Mouse (Mus musculus) adrenal gland, adult 8-10 months (tissue): Measurements from ENCODE around the gene Gm10681. TPM values are rescaled to one million over a fixed set of nuclear protein-coding genes. Genes with fewer than 3 reads are reported as not detected.
"Not testable (repeated sequence)": the region's sequence is repeated elsewhere in the genome, so short reads cannot be mapped to it uniquely, and the experiment has no call there.

Experiments
- DNase-seq: peaks from one replicate; pipeline ENCODE4 v3.0.0; 2022
- total RNA-seq, 4 experiments: library from RNA; stranded (reverse); gene quantifications; 2 replicates each; pipeline ENCODE4 v1.2.4; 2022

The Gm10681 gene
- total RNA-seq: not detected

DNA sequence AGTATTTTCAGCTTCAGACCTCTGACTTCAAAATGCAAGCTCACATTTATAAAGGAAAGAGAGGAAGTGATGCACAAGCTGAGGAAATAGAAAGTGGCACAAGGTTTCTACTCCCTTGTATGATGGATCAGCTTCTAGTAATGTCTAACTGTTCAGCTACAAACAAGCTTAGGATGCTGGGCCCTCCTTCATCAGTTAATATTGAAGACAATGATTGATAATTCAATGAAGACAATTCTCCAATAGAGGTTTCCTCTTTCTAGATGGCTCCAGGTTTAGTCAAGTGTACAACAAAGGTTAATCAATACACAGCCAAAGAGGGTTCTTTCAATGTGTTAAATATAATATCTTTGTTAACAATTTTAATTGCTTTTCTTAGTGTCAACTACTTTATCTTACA, at the start of gene Gm10681:
TSS of gene Gm10681 (minus strand) at position 101 of the 400 bp plus-strand sequence.
- DNase-seq: no peak

DNA sequence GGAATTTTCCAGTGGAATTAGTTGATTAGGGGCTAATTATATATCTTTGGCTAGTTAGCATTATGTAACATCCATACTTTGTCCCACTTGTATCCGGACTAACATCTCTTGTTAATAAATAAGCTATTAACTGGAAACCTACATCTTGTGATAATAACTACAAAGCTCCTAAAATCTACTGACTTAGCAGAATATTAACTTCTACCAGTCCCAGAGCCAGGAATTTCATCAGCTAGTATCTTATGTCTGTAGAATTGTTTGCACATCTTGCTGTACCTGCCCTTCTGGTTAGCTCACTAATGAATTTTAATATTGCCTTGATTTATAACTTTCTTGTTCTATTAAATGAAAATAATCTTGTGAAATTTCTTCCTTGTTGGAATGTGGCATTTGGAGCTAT, 46.5 kb upstream of the Gm10681 start:
- DNase-seq: no peak

DNA sequence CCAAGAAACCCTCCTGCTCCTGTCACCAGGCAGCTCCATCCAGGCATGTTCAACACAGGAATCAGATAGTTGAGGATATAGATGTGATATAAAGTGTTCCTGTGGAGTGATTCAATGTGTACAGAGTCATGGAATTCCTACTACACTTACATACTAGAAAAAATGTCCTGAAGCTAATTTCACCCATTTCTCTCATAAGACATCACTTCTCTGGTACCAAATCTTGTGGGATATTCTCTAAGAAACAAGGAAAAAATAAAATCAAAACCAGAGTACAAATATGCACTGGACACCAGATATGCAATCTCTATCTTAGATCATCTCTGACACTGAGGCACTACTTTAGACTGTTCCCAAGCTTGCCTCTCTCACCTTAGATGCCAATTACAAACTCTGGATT, 41.5 kb upstream of the Gm10681 start, which contains the start of gene Hsd3b5:
TSS of gene Hsd3b5 (minus strand) at position 101 of the 400 bp plus-strand sequence.
- no peak for DNase-seq

DNA sequence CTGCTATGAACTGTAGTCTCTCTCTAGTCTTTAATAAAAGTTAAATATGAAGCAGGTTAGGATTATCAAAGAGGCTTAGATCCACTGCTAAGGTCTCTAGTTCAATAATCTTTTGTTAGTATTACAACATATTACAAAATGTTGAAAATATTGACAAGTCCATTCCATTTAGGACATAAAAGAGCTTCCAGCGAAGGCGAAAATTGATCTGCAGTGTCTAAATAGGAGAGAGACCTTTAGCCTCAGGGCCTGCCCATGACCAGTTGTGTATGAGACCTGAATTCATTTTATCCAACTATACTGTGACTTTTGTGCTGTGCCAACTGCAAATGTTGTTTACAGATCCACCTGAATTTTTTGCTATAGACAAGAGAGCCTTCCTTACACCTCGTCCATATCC, 41.0 kb upstream of the Gm10681 start:
- DNase-seq: no peak

DNA sequence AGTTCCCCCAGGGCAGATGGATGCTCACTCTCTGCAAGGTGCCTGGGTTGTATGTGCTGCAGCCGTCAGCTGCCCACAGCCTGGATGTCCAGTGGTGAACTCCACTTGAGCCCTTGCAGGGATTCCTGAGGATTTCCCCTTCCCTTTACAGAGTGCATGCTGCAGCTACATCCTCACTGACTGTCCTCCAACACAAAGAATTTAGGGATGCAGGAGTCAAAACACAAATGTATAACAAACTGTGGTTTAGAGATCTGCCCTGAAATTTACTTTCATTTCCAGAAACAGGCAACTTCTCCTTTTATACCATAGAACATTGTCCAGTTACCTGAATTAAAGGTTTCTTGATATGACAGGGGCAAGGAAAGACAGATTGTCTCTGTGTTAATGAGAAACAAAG, 28.2 kb upstream of the Gm10681 start:
- DNase-seq: not testable (repeated sequence)

DNA sequence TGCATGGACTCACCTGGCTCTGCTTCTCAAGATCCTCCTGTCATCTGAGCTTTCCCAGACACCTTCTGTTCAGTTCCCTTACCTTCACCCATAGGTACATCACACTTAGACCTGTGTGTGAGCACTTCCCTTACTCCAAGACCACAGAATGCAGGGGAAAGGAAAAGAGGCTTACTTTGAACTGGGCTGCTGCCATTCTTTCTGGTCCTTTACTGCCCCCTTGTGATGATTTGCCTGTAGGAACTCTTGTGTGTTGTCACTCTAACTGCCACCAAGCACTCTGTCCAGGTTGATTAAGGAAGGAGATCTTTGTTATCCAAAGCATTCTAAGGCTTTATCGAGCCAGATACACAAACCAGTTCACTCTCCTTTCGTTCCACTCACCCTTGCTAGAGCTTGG, 27.6 kb upstream of the Gm10681 start:
- not testable (repeated sequence) for DNase-seq

DNA sequence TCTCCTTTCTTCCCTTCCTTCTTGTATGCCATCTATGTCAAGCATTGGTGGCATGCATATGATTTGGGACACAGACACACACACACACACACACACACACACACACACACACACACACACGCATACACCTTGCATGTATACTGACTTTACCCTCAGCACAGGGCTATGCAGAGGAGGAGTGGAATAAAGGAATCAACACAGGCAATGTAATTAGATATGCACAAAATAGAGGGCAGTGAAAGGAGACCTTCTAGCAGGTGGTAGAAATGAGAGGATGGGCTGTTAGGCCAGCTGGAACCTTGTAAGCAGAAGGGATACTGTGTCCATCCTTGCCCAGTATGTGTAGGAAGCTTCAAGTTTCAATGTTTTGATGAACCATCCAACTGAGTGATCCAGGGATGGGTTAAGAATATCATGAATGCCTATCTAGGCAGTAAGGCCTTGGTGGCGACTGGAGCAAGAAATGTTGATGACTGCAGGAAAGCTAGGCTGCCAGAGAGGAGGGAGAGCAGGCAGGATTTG, 25.9 kb upstream of the Gm10681 start:
- not testable (repeated sequence) for DNase-seq

DNA sequence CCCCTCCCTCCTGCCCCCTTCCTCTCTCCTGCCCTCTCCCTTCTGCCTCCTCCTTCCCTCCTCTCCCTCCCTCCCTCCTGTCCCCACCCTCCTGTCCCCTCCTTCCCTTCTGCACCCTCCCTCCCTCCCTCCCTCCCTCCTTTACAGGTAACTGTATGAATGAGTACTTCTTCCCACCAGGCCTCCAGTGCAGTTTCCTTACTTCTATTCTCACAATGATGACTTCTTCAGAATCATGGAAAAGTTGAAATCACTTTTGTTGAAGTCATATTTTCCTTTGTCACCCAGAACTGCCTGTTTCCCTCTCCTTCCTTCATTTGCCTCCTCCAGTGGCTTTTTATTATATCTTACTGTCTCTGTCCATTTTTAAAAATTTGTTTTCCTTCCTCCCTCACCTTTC, 25.4 kb upstream of the Gm10681 start:
- DNase-seq: no peak

DNA sequence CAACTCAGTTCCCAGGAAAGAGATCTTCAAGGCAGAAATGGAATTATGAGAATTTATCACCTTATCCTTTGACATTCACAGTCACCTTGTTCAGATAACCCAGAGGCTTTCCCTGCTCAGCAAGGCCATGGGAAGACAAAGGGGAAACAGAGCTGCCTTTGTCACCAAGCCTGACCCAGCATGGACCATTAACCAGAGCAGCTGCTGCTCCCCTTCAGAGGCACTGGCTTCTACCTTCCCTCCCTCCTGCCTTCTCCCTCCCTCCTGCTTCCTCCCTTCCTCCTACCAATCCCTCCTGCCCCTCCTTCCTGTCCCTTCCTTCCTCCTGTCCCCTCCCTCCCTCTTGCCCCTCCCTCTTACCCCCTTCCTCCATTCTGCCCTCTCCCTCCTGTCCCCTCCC, 24.9 kb upstream of the Gm10681 start:
- not testable (repeated sequence) for DNase-seq

DNA sequence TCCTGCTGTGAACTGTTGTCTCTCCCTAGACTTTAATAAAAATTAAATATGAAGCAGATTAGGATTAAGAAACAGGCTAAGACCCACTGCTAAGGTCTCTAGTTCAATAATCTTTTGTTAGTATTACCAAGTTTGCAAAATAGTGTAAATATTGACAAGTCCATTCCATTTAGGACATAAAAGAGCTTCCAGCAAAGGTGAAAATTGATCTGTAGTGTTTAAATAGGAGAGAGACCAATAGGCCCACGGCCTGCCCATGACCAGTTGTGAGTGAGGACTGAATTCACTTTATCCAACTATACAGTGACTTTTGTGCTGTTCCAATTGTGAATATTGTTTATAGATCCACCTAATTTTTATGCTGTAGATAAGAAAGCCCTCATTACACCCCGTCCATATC, 886 bp downstream of the Gm10681 start:
- no peak for DNase-seq

DNA sequence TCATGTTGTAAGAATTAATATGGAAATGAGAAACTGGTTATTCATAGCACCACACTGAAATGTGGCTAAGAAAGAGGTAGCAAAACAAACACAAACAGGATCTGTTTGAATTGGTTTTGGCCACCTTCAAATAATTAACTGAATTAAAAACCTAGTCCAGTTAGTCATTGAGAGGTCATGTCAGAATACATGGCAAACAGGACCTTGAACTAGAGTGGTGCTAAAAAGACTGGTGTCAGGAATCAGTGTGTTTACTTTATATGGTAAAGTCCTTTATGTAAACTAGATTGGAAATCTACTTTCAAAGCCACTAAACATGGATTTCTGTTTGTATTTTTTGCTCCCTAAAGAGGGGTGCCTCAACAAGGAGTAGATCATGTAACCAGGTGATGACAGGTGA, 6.0 kb downstream of the Gm10681 start:
- not testable (repeated sequence) for DNase-seq

DNA sequence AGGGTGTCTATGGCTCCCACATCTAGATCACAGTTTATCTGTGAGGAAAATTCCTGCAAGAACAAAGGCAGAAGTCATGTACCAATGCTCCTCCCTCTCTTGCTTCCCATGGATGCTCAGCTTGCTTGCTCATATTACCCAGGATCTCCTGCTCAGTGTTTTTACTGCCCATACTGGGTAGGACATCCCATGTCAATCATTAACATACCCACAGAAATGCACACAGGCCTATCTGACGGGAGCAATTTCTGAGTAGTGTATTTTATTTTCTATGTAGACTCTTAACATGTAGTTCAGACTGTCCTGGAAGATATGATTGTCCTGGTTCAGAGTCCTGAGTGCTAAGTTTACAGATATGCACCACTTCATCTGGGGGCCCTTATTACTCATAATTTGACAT, 6.4 kb downstream of the Gm10681 start:
- DNase-seq: not testable (repeated sequence)

DNA sequence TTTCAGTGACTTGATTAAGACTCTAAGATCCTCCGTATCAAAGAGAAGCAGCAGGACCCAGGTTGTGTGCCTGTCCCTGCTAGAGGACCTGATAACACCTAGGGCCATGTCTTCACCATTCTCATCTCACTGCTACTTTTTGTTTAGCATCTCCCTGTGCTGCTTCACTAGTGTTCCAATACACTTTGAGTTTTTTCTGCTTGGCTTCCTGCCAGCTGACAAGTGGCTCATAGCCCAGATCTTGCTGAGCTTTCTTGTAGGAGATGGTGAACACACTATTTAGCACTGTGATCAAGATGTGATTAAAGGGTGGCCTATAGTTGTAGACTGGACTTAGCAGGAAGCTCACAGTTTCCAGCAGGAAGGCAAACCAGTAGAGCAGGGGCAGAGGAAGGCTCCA, 7.6 kb downstream of the Gm10681 start:
- not testable (repeated sequence) for DNase-seq

DNA sequence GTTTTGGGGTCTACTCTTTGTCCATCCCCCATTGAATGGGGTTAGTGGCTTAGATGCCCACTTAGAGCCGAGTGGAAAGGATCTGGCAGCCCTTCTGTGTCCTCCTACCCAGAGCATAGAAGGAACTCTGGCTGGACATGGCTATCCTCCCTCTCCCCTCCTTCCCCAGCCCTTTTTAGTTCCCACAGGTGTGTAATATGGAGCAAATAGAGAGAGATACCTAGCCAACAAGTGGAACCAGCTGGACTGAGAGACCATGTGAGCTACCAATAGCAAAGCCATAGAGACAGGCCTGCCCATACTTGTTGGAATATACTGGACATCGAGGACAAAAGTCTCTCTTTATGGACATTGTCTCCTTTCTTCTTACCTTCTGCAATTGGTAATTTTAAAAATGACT, 20.9 kb downstream of the Gm10681 start:
- DNase-seq: not testable (repeated sequence)

DNA sequence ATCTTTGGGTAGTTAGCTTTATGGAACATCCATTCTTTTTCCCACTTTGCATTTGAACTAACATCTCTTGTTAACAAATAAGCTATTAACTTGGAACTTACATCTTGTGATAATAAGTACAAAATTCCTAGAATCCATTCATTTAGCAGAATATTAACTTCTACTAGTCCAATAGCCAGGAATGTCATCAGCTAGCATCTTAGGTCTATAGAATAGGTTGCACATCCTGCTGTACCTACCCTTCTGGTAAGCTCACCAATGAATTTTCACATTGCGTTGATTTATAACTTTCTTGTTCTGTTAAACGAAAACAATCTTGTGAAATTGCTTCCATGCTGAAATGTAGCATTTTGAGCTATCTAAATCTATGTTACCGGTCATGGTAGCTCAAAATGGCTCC, 23.7 kb downstream of the Gm10681 start:
- DNase-seq: not testable (repeated sequence)

DNA sequence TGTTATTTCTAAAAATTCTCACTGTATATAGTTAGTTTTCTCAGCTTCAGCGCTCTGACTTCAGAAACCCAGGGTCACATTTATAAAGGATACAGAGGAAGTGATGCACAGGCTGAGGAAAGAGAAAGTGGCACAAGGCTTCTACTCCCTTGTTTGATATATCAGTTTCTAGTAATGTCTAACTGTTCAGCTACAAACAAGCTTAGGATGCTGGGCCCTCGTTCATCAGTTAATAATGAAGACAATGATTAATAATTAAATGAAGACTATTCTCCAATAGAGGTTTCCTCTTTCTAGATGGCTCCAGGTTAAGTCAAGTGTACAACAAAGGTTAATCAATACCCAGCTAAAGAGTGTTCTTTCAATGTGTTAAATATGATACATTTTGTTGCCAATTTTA, 24.8 kb downstream of the Gm10681 start:
- DNase-seq: not testable (repeated sequence)

DNA sequence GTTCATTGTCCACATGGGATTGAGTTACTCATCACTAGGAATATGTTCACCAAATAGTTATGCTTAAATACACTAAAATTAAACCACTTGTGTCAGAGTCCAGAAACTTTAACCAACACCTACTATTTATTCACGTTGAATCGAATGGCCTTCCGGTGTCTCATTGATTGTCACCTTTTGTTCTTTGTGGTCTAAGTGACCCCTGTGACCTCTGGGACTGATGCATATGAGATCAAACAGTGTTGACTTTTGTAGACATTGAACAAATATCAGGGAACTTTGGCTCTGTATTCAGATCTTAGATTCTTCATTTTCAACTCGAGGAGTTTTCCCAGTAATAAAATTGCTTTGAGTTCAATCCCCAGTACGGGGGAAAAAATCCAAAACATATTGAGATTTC, 27.9 kb downstream of the Gm10681 start:
- DNase-seq: not testable (repeated sequence)

DNA sequence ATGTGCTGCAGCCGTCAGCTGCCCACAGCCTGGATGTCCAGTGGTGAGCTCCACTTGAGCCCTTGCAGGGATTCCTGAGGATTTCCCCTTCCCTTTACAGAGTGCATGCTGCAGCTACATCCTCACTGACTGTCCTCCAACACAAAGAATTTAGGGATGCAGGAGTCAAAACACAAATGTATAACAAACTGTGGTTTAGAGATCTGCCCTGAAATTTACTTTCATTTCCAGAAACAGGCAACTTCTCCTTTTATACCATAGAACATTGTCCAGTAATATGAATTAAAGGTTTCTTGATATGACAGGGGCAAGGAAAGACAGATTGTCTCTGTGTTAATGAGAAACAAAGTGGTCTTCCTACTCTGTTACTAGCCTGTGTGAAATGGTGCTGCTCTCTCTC, 37.8 kb downstream of the Gm10681 start:
- DNase-seq: not testable (repeated sequence)

DNA sequence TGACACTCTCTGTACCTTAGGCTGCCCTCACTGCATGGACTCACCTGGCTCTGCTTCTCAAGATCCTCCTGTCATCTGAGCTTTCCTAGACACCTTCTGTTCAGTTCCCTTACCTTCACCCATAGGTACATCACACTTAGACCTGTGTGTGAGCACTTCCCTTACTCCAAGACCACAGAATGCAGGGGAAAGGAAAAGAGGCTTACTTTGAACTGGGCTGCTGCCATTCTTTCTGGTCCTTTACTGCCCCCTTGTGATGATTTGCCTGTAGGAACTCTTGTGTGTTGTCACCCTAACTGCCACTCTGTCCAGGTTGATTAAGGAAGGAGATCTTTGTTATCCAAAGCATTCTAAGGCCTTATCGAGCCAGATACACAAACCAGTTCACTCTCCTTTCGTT, 38.4 kb downstream of the Gm10681 start:
- not testable (repeated sequence) for DNase-seq

DNA sequence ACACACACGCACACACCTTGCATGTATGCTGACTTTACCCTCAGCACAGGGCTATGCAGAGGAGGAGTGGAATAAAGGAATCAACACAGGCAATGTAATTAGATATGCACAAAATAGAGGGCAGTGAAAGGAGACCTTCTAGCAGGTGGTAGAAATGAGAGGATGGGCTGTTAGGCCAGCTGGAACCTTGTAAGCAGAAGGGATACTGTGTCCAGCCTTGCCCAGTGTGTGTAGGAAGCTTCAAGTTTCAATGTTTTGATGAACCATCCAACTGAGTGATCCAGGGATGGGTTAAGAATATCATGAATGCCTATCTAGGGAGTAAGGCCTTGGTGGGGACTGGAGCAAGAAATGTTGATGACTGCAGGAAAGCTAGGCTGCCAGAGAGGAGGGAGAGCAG, 40.1 kb downstream of the Gm10681 start:
- DNase-seq: not testable (repeated sequence)

DNA sequence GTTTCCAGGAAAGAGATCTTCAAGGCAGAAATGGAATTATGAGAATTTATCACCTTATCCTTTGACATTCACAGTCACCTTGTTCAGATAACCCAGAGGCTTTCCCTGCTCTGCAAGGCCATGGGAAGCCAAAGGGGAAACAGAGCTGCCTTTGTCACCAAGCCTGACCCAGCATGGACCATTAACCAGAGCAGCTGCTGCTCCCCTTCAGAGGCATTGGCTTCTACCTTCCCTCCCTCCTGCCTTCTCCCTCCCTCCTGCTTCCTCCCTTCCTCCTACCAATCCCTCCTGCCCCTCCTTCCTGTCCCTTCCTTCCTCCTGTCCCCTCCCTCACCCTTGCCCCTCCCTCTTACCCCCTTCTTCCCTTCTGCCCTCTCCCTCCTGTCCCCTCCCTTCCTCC, 41.0 kb downstream of the Gm10681 start:
- DNase-seq: not testable (repeated sequence)

DNA sequence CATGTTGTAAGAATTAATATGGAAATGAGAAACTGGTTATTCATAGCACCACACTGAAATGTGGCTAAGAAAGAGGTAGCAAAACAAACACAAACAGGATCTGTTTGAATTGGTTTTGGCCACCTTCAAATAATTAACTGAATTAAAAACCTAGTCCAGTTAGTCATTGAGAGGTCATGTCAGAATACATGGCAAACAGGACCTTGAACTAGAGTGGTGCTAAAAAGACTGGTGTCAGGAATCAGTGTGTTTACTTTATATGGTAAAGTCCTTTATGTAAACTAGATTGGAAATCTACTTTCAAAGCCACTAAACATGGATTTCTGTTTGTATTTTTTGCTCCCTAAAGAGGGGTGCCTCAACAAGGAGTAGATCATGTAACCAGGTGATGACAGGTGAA, 63.6 kb downstream of the Gm10681 start:
- not testable (repeated sequence) for DNase-seq

DNA sequence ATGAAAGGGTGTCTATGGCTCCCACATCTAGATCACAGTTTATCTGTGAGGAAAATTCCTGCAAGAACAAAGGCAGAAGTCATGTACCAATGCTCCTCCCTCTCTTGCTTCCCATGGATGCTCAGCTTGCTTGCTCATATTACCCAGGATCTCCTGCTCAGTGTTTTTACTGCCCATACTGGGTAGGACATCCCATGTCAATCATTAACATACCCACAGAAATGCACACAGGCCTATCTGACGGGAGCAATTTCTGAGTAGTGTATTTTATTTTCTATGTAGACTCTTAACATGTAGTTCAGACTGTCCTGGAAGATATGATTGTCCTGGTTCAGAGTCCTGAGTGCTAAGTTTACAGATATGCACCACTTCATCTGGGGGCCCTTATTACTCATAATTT, 64.1 kb downstream of the Gm10681 start:
- not testable (repeated sequence) for DNase-seq

DNA sequence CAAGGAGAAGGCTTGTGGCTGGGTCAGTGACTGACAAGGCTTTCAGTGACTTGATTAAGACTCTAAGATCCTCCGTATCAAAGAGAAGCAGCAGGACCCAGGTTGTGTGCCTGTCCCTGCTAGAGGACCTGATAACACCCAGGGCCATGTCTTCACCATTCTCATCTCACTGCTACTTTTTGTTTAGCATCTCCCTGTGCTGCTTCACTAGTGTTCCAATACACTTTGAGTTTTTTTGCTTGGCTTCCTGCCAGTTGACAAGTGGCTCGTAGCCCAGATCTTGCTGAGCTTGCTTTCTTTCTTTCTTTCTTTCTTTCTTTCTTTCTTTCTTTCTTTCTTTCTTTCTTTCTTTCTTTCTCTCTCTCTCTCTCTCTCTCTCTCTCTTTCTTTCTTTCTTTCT, 65.8 kb downstream of the Gm10681 start:
- not testable (repeated sequence) for DNase-seq

DNA sequence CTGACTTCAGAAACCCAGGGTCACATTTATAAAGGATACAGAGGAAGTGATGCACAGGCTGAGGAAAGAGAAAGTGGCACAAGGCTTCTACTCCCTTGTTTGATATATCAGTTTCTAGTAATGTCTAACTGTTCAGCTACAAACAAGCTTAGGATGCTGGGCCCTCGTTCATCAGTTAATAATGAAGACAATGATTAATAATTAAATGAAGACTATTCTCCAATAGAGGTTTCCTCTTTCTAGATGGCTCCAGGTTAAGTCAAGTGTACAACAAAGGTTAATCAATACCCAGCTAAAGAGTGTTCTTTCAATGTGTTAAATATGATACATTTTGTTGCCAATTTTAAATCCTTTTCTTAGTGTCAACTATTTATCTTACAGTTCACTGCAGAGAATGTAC, 78.2 kb downstream of the Gm10681 start, which contains the start of gene Hsd3b4:
TSS of gene Hsd3b4 (minus strand) at position 101 of the 400 bp plus-strand sequence.
- DNase-seq: not testable (repeated sequence)
